Mouse (Mus musculus): ENCODE data around the gene D17H6S53E. TPM values are rescaled to one million over a fixed set of nuclear protein-coding genes. Genes with fewer than 3 reads are reported as not detected.

D17H6S53E gene
- polyA plus RNA-seq, 1 experiment, result 13.0 TPM

DNA sequence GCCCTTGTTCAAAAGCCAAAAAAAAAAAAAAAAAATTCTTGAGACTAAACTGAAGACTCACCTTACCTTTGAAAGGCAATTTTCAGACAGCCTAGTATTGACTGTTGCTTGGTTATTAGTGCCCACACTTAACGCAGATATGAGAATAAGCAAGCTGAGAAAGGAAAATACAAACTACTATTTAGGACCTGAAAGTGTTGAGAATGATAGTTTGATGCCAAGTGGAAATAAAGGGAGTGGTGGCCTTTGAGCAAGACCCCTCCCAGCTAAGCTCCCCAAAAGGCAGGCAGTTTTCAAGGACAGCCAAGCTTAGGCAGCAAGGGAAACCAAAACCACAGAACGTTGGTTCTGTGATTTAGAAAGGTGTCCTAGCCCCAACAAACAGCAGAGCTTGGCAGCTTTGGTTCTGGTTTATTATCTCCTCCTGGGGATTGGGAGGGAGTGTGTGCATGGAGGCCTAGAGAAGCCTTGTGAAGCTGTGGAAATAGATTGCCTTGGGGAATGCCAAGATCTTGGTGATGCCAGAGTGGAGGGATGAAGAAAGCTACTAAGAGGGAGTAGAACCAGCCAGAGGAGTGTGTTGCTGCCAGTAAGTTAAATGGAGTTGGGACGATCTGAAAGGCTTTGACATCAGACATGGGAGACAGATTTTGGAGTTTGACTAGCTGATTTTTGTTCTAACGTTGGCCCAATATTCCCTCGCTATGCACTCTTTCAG, 21.9 kb downstream of the D17H6S53E start:
- peaks cover 3% of the 10 kb centered on the region for H3K79me3 ChIP-seq (ENCODE audit: low read depth)

DNA sequence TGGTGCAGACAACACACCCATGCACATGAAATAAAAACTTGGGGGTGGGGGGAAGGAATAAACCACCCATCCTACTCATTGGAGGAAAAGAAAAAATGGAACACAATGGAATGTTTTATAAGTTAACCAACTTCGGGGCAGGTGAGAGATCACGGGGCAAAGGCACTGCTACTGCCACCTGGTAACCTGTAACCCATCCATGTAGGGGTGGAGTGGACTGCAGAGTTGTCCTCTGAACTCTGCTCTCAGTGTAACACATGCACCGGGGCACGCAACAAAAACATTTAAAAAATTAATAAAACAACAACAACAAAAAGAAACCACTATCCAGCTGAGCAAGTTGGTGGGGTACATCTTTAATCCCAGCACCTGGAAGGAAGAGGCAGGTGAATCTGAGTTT, 25.9 kb downstream of the D17H6S53E start:
- Histone ChIP-seq H3K79me3 (ENCODE audit: low read depth) (peaks cover 14% of the 10 kb centered on the region), H3K36me3 (ENCODE audit: control insufficient read depth, insufficient read depth) (peaks cover 95% of the 10 kb centered on the region), H3K79me2 (ENCODE audit: control insufficient read depth, insufficient read depth) (peaks cover 47% of the 10 kb centered on the region), H3K27me3 (ENCODE audit: control insufficient read depth, insufficient read depth, insufficient read length) (no peaks in the 10 kb centered on the region), H3K4me3 (ENCODE audit: insufficient read depth, poor library complexity, severe bottlenecking) (no peak overlapping the region), H3ac (ENCODE audit: control insufficient read depth, insufficient read length, low read depth) (no peak overlapping the region)
- no peak for TF ChIP-seq USF1 (IDR thresholded peaks at IDR 0.05; ENCODE audit: low read depth)
- no peak for TF ChIP-seq MYOD1 (IDR thresholded peaks at IDR 0.05; ENCODE audit: control insufficient read depth, insufficient read length, low read depth)
- no peak for TF ChIP-seq MAX (IDR thresholded peaks at IDR 0.05)
- TF ChIP-seq FOSL1 (IDR thresholded peaks at IDR 0.05; ENCODE audit: insufficient read depth, low read length, poor library complexity, severe bottlenecking), result no peak

More for the DNA sequence above, 21.9 kb downstream of the D17H6S53E start:
- Histone ChIP-seq H3K27me3 (ENCODE audit: control insufficient read depth, insufficient read depth, insufficient read length) (no peaks in the 10 kb centered on the region), H3K36me3 (ENCODE audit: control insufficient read depth, insufficient read depth) (peaks cover 94% of the 10 kb centered on the region), H3K4me3 (ENCODE audit: insufficient read depth, poor library complexity, severe bottlenecking) (no peak overlapping the region), H3ac (ENCODE audit: control insufficient read depth, insufficient read length, low read depth) (no peak overlapping the region), H3K79me2 (ENCODE audit: control insufficient read depth, insufficient read depth) (peaks cover 12% of the 10 kb centered on the region)
- TF ChIP-seq CEBPB (IDR thresholded peaks at IDR 0.05; ENCODE audit: low read depth), result no peak
- TF ChIP-seq MYOD1 (IDR thresholded peaks at IDR 0.05; ENCODE audit: control insufficient read depth, insufficient read length, low read depth), result no peak
- no peak for TF ChIP-seq MYOG (IDR thresholded peaks at IDR 0.05; ENCODE audit: control insufficient read depth, extremely low read depth, insufficient read length)
- TF ChIP-seq MAX (IDR thresholded peaks at IDR 0.05), result no peak
- TF ChIP-seq FOSL1 (IDR thresholded peaks at IDR 0.05; ENCODE audit: insufficient read depth, low read length, poor library complexity, severe bottlenecking), result no peak
- no peak for TF ChIP-seq USF1 (IDR thresholded peaks at IDR 0.05; ENCODE audit: low read depth)
- no peak for TF ChIP-seq CTCF (IDR thresholded peaks at IDR 0.05; ENCODE audit: control insufficient read depth, insufficient read depth, insufficient read length)

DNA sequence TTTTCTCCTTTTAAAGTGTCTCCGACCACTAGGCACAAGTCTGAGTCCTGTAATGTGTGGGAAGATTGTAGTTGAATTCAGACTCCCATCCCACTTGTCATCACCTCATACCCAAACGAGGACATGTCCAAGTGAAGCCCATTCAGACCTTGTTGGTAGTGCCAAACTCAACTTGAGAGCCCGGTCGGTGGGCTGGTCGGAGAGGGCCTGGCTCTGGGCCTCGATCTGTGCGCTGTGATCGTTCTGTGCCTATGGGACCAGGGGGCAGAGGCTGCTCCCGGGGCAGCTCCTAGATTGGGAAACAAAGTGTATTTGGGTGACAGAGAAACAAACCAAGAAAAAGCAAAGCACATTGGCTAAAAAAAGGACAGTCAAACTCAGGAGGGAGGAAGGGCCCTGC, 26.9 kb downstream of the D17H6S53E start:
- Histone ChIP-seq H3K27me3 (ENCODE audit: control insufficient read depth, insufficient read depth, insufficient read length) (no peaks in the 10 kb centered on the region), H3K79me3 (ENCODE audit: low read depth) (peaks cover 19% of the 10 kb centered on the region), H3K36me3 (ENCODE audit: control insufficient read depth, insufficient read depth) (peaks cover 95% of the 10 kb centered on the region), H3K79me2 (ENCODE audit: control insufficient read depth, insufficient read depth) (peaks cover 56% of the 10 kb centered on the region), H3K4me3 (ENCODE audit: insufficient read depth, poor library complexity, severe bottlenecking) (no peak overlapping the region), H3ac (ENCODE audit: control insufficient read depth, insufficient read length, low read depth) (no peak overlapping the region)
- no peak for TF ChIP-seq MAX (IDR thresholded peaks at IDR 0.05)
- TF ChIP-seq CEBPB (IDR thresholded peaks at IDR 0.05; ENCODE audit: low read depth), result no peak
- TF ChIP-seq CTCF (IDR thresholded peaks at IDR 0.05; ENCODE audit: control insufficient read depth, insufficient read depth, insufficient read length), result no peak
- TF ChIP-seq MYOD1 (IDR thresholded peaks at IDR 0.05; ENCODE audit: control insufficient read depth, insufficient read length, low read depth), result no peak
- TF ChIP-seq USF1 (IDR thresholded peaks at IDR 0.05; ENCODE audit: low read depth), result no peak
- no peak for TF ChIP-seq FOSL1 (IDR thresholded peaks at IDR 0.05; ENCODE audit: insufficient read depth, low read length, poor library complexity, severe bottlenecking)
- TF ChIP-seq MYOG (IDR thresholded peaks at IDR 0.05; ENCODE audit: control insufficient read depth, extremely low read depth, insufficient read length), result no peak

DNA sequence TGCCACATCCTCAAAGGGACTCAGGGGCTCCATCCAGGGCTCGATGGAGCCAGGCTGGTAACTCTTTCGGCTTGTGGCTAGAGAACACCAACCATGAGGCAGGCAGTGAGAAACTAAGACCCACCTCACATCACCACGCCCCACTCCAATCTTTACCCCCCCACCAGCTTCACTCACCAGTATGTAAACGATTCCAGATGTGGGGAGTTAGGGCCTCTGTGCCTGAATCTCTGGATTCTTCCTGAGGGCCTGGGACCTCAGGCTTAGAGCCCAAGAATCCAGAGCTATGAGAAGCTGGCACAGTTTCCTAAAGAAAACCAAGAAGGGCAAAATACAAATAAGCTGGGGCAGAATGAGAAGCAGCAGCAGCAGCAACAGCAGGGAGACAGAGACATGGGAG, 27.8 kb downstream of the D17H6S53E start:
- TF ChIP-seq USF1 (IDR thresholded peaks at IDR 0.05; ENCODE audit: low read depth) (no peak), FOSL1 (IDR thresholded peaks at IDR 0.05; ENCODE audit: insufficient read depth, low read length, poor library complexity, severe bottlenecking) (no peak), MAX (IDR thresholded peaks at IDR 0.05) (no peak), CTCF (IDR thresholded peaks at IDR 0.05; ENCODE audit: control insufficient read depth, insufficient read depth, insufficient read length) (no peak), MYOG (IDR thresholded peaks at IDR 0.05; ENCODE audit: control insufficient read depth, extremely low read depth, insufficient read length) (no peak), MYOD1 (IDR thresholded peaks at IDR 0.05; ENCODE audit: control insufficient read depth, insufficient read length, low read depth) (no peak), CEBPB (IDR thresholded peaks at IDR 0.05; ENCODE audit: low read depth) (no peak)
- H3K4me3 ChIP-seq (ENCODE audit: insufficient read depth, poor library complexity, severe bottlenecking), result no peak overlapping the region
- peaks cover 96% of the 10 kb centered on the region for H3K36me3 ChIP-seq (ENCODE audit: control insufficient read depth, insufficient read depth)

DNA sequence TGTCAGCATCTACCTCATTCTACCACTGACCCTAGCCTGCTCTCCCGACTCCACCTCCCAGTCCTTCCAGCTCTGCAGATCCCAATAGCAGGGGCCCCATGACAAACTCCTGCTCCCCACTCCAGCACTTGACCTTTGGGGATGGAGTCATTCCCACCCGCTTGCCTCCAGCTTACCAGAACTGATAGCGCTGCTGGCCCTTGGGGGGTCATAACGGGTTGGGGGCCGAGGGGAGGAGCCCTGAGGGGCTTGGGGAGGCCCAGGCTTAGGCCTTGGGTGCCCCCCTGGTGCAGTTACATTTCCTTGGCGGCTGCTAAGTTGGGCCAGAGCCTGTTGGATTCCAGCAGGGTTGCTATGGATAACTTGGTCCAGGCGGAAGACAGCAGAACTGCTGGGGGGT, 28.4 kb downstream of the D17H6S53E start:
- Histone ChIP-seq H3K4me3 (ENCODE audit: insufficient read depth, poor library complexity, severe bottlenecking) (no peak overlapping the region), H3K79me2 (ENCODE audit: control insufficient read depth, insufficient read depth) (peaks cover 72% of the 10 kb centered on the region), H3ac (ENCODE audit: control insufficient read depth, insufficient read length, low read depth) (no peak overlapping the region), H3K79me3 (ENCODE audit: low read depth) (peaks cover 25% of the 10 kb centered on the region), H3K27me3 (ENCODE audit: control insufficient read depth, insufficient read depth, insufficient read length) (no peaks in the 10 kb centered on the region), H3K36me3 (ENCODE audit: control insufficient read depth, insufficient read depth) (peaks cover 97% of the 10 kb centered on the region)
- TF ChIP-seq USF1 (IDR thresholded peaks at IDR 0.05; ENCODE audit: low read depth), result no peak
- no peak for TF ChIP-seq CTCF (IDR thresholded peaks at IDR 0.05; ENCODE audit: control insufficient read depth, insufficient read depth, insufficient read length)
- TF ChIP-seq CEBPB (IDR thresholded peaks at IDR 0.05; ENCODE audit: low read depth), result no peak
- no peak for TF ChIP-seq MYOG (IDR thresholded peaks at IDR 0.05; ENCODE audit: control insufficient read depth, extremely low read depth, insufficient read length)
- no peak for TF ChIP-seq MAX (IDR thresholded peaks at IDR 0.05)
- no peak for TF ChIP-seq FOSL1 (IDR thresholded peaks at IDR 0.05; ENCODE audit: insufficient read depth, low read length, poor library complexity, severe bottlenecking)
- no peak for TF ChIP-seq MYOD1 (IDR thresholded peaks at IDR 0.05; ENCODE audit: control insufficient read depth, insufficient read length, low read depth)

More for the DNA sequence above, 27.8 kb downstream of the D17H6S53E start:
- Histone ChIP-seq H3K79me3 (ENCODE audit: low read depth) (peaks cover 22% of the 10 kb centered on the region), H3K27me3 (ENCODE audit: control insufficient read depth, insufficient read depth, insufficient read length) (no peaks in the 10 kb centered on the region), H3K79me2 (ENCODE audit: control insufficient read depth, insufficient read depth) (peaks cover 65% of the 10 kb centered on the region), H3ac (ENCODE audit: control insufficient read depth, insufficient read length, low read depth) (no peak overlapping the region)
